Mouse (Mus musculus) urinary bladder, adult 18-20 months (tissue): ENCODE results near the gene Acaa1a.

Experiments used
- DNase-seq, 2 experiments: peaks; one replicate each; pipeline ENCODE4 v3.0.0; 2022; ENCODE audit warnings: low spot score in 2 of 2, mixed read lengths in 2 of 2

The Acaa1a gene

DNA sequence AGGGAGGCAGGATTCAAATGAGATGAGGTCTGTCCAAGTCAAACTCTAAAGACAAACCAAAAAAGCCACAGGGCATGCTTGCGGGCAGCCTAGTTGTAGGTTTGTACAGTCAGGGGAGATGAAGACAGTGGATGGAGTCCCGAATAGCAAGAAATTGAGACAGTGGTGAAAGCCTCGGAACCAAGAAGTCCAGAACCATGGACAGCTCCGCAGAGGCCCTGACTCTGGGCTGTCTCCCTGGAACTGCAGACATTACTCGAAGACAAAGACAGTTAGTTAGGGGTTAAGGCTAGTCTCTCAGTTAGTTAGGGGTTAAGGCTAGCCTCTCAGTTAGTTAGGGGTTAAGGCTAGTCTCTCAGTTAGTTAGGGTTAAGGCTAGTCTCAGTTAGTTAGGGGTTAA lies 49.5 kb downstream of the Acaa1a start:
- no peak for DNase-seq

DNA sequence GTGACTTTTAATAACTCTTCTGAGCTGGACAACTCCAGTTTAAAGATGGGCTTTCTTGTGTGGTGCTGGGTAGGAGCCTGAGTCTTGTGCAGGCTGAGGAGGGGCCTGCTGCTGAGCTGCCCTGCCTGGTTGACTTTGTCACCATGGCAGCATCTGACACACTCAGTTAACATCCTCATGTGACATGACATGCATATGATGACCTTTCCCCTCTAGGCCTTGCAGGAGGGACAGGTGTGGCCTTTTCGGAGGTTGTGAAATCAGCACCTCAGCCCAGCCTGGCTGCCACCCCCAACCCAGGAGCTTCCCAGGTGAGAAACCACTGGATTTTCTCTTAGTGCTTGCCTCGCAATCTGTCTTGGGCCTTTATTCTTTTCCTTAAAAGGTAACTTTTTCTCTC lies 50.7 kb downstream of the Acaa1a start:
- DNase-seq, result no peak

- no peak for DNase-seq
These were observed 55.3 kb downstream of the Acaa1a start for GRCm38 (mm10) chr9:119394808-119395207.
